Comparison of ENCODE assay signal across 8 mouse cellular contexts in the genomic region with DNA sequence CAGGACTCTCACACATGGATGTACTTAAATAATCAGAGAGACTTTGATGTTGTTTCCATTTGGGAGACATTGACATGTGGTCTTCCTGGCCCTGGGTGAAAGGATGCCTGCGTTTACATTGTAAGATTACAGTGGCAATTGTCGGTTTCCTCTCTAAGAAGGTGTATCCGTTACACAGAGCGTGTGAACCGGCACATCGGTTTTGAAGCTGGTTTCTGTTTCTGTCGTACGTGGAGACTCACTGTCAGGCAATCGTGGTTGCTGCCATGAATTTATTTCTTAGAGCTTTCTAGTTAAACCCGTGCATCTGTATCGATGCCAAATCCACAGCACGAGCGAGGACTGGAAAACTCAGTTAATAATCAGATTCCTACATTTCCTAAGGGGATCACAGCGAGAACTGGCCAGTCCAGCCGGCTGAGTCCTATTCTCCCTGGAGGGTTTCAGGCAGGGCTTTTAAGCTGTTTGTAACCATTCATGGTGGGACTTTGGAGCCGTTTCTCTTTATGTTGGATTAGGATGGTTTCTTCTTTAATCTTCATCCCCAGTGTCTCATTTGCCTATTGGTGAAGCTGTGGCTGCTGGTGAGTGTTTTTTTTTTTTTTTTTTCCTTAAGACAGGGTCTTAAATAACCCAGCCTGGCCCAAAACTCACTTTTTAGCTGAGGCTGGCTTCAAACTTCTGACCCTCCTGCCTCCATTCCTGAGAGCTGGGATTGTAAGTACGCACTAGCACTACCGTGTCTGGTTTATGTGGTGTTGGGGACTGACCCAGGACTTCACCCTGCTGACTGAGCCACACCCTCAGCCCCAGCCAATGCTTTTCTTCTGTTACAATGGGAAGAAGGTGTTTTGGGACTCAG. TPM values are rescaled to one million over a fixed set of nuclear protein-coding genes. Genes with fewer than 3 reads are reported as not detected.
A peak's percentile ranks its signal among the peaks of the same experiment; 100 is the strongest.
DNase-seq lines count a peak whose midpoint lies in the region; ATAC-seq and TF ChIP-seq lines count a peak whose summit lies in the region.

No protein-coding gene starts in this region.

- no peaks in the 10 kb centered on the region for H3K27me3 ChIP-seq in hindbrain, embryonic 15.5 days
- peaks cover 1% of the 10 kb centered on the region; the same call in 1 of the 2 replicates for H3K27me3 ChIP-seq in hindbrain, embryonic 13.5 days
- H3K27me3 ChIP-seq in limb, embryonic 14.5 days (ENCODE audit: control insufficient read depth, insufficient read depth, low read length) = no peaks in the 10 kb centered on the region
- no peaks in the 10 kb centered on the region for H3K27me3 ChIP-seq in small intestine, adult 2 months (ENCODE audit: control insufficient read depth, insufficient read depth, low read length)
- H3K27me3 ChIP-seq in forebrain, embryonic 10.5 days (ENCODE audit: poor library complexity, severe bottlenecking) = no peaks in the 10 kb centered on the region

- no peak for ATAC-seq in hindbrain, embryonic 15.5 days (ENCODE audit: low FRiP score, low read depth)
- ATAC-seq in hindbrain, embryonic 13.5 days (ENCODE audit: low FRiP score) = no peak
- no peak for ATAC-seq in limb, embryonic 14.5 days (ENCODE audit: low FRiP score, low read depth)
- no peak for ATAC-seq in monocyte, adult 5-6 weeks (replicated peaks; ENCODE audit: insufficient number of reproducible peaks, low FRiP score, low TSS enrichment, poor library complexity, severe bottlenecking)

- 61% methylated on average over 18 of the region's 18 CpGs for WGBS in hindbrain, embryonic 15.5 days
- WGBS in hindbrain, embryonic 13.5 days = 72% methylated on average over 18 of the region's 18 CpGs
- WGBS in limb, embryonic 14.5 days = 31% methylated on average over 18 of the region's 18 CpGs
- WGBS in small intestine, adult 2 months = 46% methylated on average over 18 of the region's 18 CpGs
- WGBS in forebrain, embryonic 10.5 days = 80% methylated on average over 18 of the region's 18 CpGs

- no peak for TF ChIP-seq POLR2A in limb, embryonic 14.5 days (IDR thresholded peaks at IDR 0.05; ENCODE audit: borderline replicate concordance, extremely low read depth, insufficient read depth, insufficient read length)
- no peak for TF ChIP-seq POLR2A in small intestine, adult 2 months (IDR thresholded peaks at IDR 0.05; ENCODE audit: low read depth, low read length)

- 0 out of 2 replicates have a peak, but pooled peaks cover 2% of the 10 kb centered on the region for H3K4me1 ChIP-seq in hindbrain, embryonic 15.5 days (replicated peaks)
- H3K4me1 ChIP-seq in hindbrain, embryonic 13.5 days (replicated peaks) = no peaks in the 10 kb centered on the region
- H3K4me1 ChIP-seq in limb, embryonic 14.5 days (ENCODE audit: control insufficient read depth, insufficient read depth, low read length) = peaks cover 10% of the 10 kb centered on the region; the same call in 1 of the 2 replicates
- H3K4me1 ChIP-seq in small intestine, adult 2 months (ENCODE audit: control insufficient read depth, insufficient read depth, insufficient read length, low read length) = no peaks in the 10 kb centered on the region; the same call in 1 of the 2 replicates
- H3K4me1 ChIP-seq in forebrain, embryonic 10.5 days = peaks cover 9% of the 10 kb centered on the region

- 0 out of 2 replicates have a peak overlapping the region, but pooled peaks have one; percentile 1 for H3K27ac ChIP-seq in hindbrain, embryonic 15.5 days (replicated peaks)
- H3K27ac ChIP-seq in hindbrain, embryonic 13.5 days = no peak overlapping the region
- H3K27ac ChIP-seq in limb, embryonic 14.5 days (replicated peaks; ENCODE audit: low read depth, low read length) = no peak overlapping the region
- H3K27ac ChIP-seq in small intestine, adult 2 months (ENCODE audit: insufficient read depth, low read depth, low read length) = peak overlapping the region; percentile 66
- no peak overlapping the region for H3K27ac ChIP-seq in forebrain, embryonic 10.5 days

- H3K9me3 ChIP-seq in hindbrain, embryonic 15.5 days = no peaks in the 10 kb centered on the region
- H3K9me3 ChIP-seq in hindbrain, embryonic 13.5 days = no peaks in the 10 kb centered on the region
- H3K9me3 ChIP-seq in limb, embryonic 14.5 days (ENCODE audit: control insufficient read depth, low read length) = no peaks in the 10 kb centered on the region
- no peaks in the 10 kb centered on the region for H3K9me3 ChIP-seq in forebrain, embryonic 10.5 days

- DNase-seq in T-cell, adult 2 months (ENCODE audit: low spot score) = peak; percentile 73
- peak; percentile 32 for DNase-seq in limb, embryonic 14.5 days (ENCODE audit: low spot score)
- no peak for DNase-seq in forebrain, embryonic 10.5 days (ENCODE audit: extremely low spot score, low spot score)
- no peak for DNase-seq in left cerebral cortex, postnatal 4 days

- H3K4me3 ChIP-seq in hindbrain, embryonic 15.5 days = no peak overlapping the region
- no peak overlapping the region for H3K4me3 ChIP-seq in hindbrain, embryonic 13.5 days
- H3K4me3 ChIP-seq in limb, embryonic 14.5 days (replicated peaks; ENCODE audit: low read length) = peak overlapping the region; percentile 7; the same call in 1 of the 2 replicates
- H3K4me3 ChIP-seq in small intestine, adult 2 months (ENCODE audit: low read depth, low read length) = no peak overlapping the region; the same call in 1 of the 2 replicates
- H3K4me3 ChIP-seq in forebrain, embryonic 10.5 days = no peak overlapping the region

- H3K9ac ChIP-seq in hindbrain, embryonic 15.5 days = 0 out of 2 replicates have a peak overlapping the region, but pooled peaks have one; percentile 11
- H3K9ac ChIP-seq in hindbrain, embryonic 13.5 days = no peak overlapping the region
- no peak overlapping the region for H3K9ac ChIP-seq in limb, embryonic 14.5 days (ENCODE audit: low read depth, low read length, severe bottlenecking)

- no peak for TF ChIP-seq CTCF in small intestine, adult 2 months (IDR thresholded peaks at IDR 0.05; ENCODE audit: extremely low read depth, insufficient read length, insufficient replicate concordance, low read depth, low read length)

- intact Hi-C loops in left cerebral cortex, postnatal 4 days (cut with DNase I) = no loop called here

- 0 out of 2 replicates have a peak overlapping the region, but pooled peaks have one; percentile 11 for H3K4me2 ChIP-seq in hindbrain, embryonic 15.5 days
- no peak overlapping the region for H3K4me2 ChIP-seq in hindbrain, embryonic 13.5 days
- peak overlapping the region; percentile 33 for H3K4me2 ChIP-seq in limb, embryonic 14.5 days (replicated peaks; ENCODE audit: low read depth, low read length, severe bottlenecking)

- no peaks in the 10 kb centered on the region for H3K36me3 ChIP-seq in hindbrain, embryonic 15.5 days
- H3K36me3 ChIP-seq in hindbrain, embryonic 13.5 days = no peaks in the 10 kb centered on the region
- no peaks in the 10 kb centered on the region for H3K36me3 ChIP-seq in limb, embryonic 14.5 days (ENCODE audit: control insufficient read depth, insufficient read depth, low read length)
- H3K36me3 ChIP-seq in small intestine, adult 2 months (ENCODE audit: control insufficient read depth, insufficient read depth, low read length) = no peaks in the 10 kb centered on the region
- H3K36me3 ChIP-seq in forebrain, embryonic 10.5 days (replicated peaks) = no peaks in the 10 kb centered on the region

RNA-seq across cellular contexts. Expression of gene Itgb3, which starts 26.1 kb away (rescaled TPM):
- 1.5 and 1.7 TPM in 2 replicates for polyA plus RNA-seq in hindbrain, embryonic 15.5 days (2015; fragmentation: Nextera tagmentation; extraction: Ambion mirVana)
- 1.9 TPM in 2 replicates for polyA plus RNA-seq in hindbrain, embryonic 13.5 days (2015; fragmentation: Nextera tagmentation; extraction: Ambion mirVana)
- 2.9 TPM in 2 replicates for polyA plus RNA-seq in limb, embryonic 14.5 days (2012; rRNA removed)
- polyA plus RNA-seq in limb, embryonic 14.5 days (2014; fragmentation: Nextera tagmentation; extraction: Ambion mirVana) = 1.2 and 1.4 TPM in 2 replicates
- 5.3 and 7.2 TPM in 2 replicates for polyA plus RNA-seq in small intestine, adult 2 months (2012; rRNA removed)
- 3.7 and 3.8 TPM in 2 replicates for polyA plus RNA-seq in forebrain, embryonic 10.5 days (2016; fragmentation: Nextera tagmentation; extraction: Ambion mirVana)
- 1 to 10 TPM; 4.1 TPM for total RNA-seq in left cerebral cortex, postnatal 4 days (2021)
- total RNA-seq in monocyte, adult 5-6 weeks (2017) = 17.2 to 45.7 TPM (median 24.2 TPM) in 3 replicates

RNA-seq across cellular contexts. Expression of gene Myl4, which starts 31.2 kb away (rescaled TPM):
- polyA plus RNA-seq in hindbrain, embryonic 15.5 days (2015; fragmentation: Nextera tagmentation; extraction: Ambion mirVana) = 2.8 and 5.1 TPM in 2 replicates
- polyA plus RNA-seq in hindbrain, embryonic 13.5 days (2015; fragmentation: Nextera tagmentation; extraction: Ambion mirVana) = 5.3 and 6.7 TPM in 2 replicates
- 221 and 305 TPM in 2 replicates for polyA plus RNA-seq in limb, embryonic 14.5 days (2012; rRNA removed)
- 151 and 218 TPM in 2 replicates for polyA plus RNA-seq in limb, embryonic 14.5 days (2014; fragmentation: Nextera tagmentation; extraction: Ambion mirVana)
- 2.2 and 3.4 TPM in 2 replicates for polyA plus RNA-seq in small intestine, adult 2 months (2012; rRNA removed)
- polyA plus RNA-seq in forebrain, embryonic 10.5 days (2016; fragmentation: Nextera tagmentation; extraction: Ambion mirVana) = 0.33 and 0.83 TPM in 2 replicates
- total RNA-seq in left cerebral cortex, postnatal 4 days (2021) = 1 to 10 TPM; 3.1 to 3.6 TPM
- total RNA-seq in monocyte, adult 5-6 weeks (2017) = 5.0 to 11.6 TPM (median 8.8 TPM) in 3 replicates

RNA-seq across cellular contexts. Expression of gene Cdc27, which starts 31.3 kb away (rescaled TPM):
- polyA plus RNA-seq in hindbrain, embryonic 15.5 days (2015; fragmentation: Nextera tagmentation; extraction: Ambion mirVana) = 34.2 and 39.9 TPM in 2 replicates
- 38.7 and 39.6 TPM in 2 replicates for polyA plus RNA-seq in hindbrain, embryonic 13.5 days (2015; fragmentation: Nextera tagmentation; extraction: Ambion mirVana)
- 27.1 and 30.5 TPM in 2 replicates for polyA plus RNA-seq in limb, embryonic 14.5 days (2012; rRNA removed)
- 43.0 and 43.4 TPM in 2 replicates for polyA plus RNA-seq in limb, embryonic 14.5 days (2014; fragmentation: Nextera tagmentation; extraction: Ambion mirVana)
- polyA plus RNA-seq in small intestine, adult 2 months (2012; rRNA removed) = 0.74 and 1.2 TPM in 2 replicates
- 54.4 and 58.9 TPM in 2 replicates for polyA plus RNA-seq in forebrain, embryonic 10.5 days (2016; fragmentation: Nextera tagmentation; extraction: Ambion mirVana)
- total RNA-seq in left cerebral cortex, postnatal 4 days (2021) = 10 to 100 TPM; 67.8 to 70.3 TPM
- 25.5 to 39.0 TPM (median 33.4 TPM) in 3 replicates for total RNA-seq in monocyte, adult 5-6 weeks (2017)

Comparison
In these comparisons a context has a peak if more than half of its experiments do, and no peak if none do; other contexts are left out.
1. H3K27ac ChIP-seq: peak in hindbrain, embryonic 15.5 days (single experiment) and small intestine, adult 2 months (single experiment); none in hindbrain, embryonic 13.5 days (single experiment), limb, embryonic 14.5 days (single experiment) and forebrain, embryonic 10.5 days (single experiment).
2. DNase-seq: peak in T-cell, adult 2 months (single experiment) and limb, embryonic 14.5 days (single experiment); none in forebrain, embryonic 10.5 days (single experiment) and left cerebral cortex, postnatal 4 days (single experiment).
3. RNA of gene Myl4, which starts 31.2 kb away (polyA plus RNA-seq): 151 to 305 TPM in limb, embryonic 14.5 days; 5.3 to 6.7 TPM in hindbrain, embryonic 13.5 days, 2.2 to 3.4 TPM in small intestine, adult 2 months, 2.8 to 5.1 TPM in hindbrain, embryonic 15.5 days and 0.33 to 0.83 TPM in forebrain, embryonic 10.5 days; every median in the first group is over 10 times any median in the second.
4. RNA of gene Cdc27, which starts 31.3 kb away (polyA plus RNA-seq): 54.4 to 58.9 TPM in forebrain, embryonic 10.5 days, 27.1 to 43.4 TPM in limb, embryonic 14.5 days, 38.7 to 39.6 TPM in hindbrain, embryonic 13.5 days and 34.2 to 39.9 TPM in hindbrain, embryonic 15.5 days; 0.74 to 1.2 TPM in small intestine, adult 2 months; every median in the first group is over 10 times any median in the second.